Mouse (Mus musculus) ES-E14 (cell line): ENCODE results near the gene Gm49322. TPM values are rescaled to one million over a fixed set of nuclear protein-coding genes. Genes with fewer than 3 reads are reported as not detected.
A peak's percentile ranks its signal among the peaks of the same experiment; 100 is the strongest.

ENCODE experiments used
- DNase-seq: peaks from one replicate; pipeline ENCODE4 v3.0.0-alpha.2; 2013; ENCODE audit warnings: low read depth, low spot score
- H3K27ac ChIP-seq: 2 replicates; pipeline ENCODE4 v1.5.1; 2012; ENCODE audit warnings: low read depth, mild to moderate bottlenecking, low read length, moderate library complexity, mixed read lengths; ENCODE audit not compliant: poor library complexity, insufficient read depth, severe bottlenecking
- H3K36me3 ChIP-seq: 2 replicates; pipeline ENCODE4 v1.6.1; 2012; ENCODE audit warnings: mild to moderate bottlenecking, low read length, moderate library complexity, mixed read lengths; ENCODE audit not compliant: control insufficient read depth, poor library complexity, insufficient read depth, severe bottlenecking
- H3K4me1 ChIP-seq, 2 experiments: fragments of 150-350 bp in 1 of 2; sonication (generic) in 1 of 2; 2 replicates each; pipeline ENCODE4 v1.6.1; 2012; ENCODE audit warnings: low read length in 2 of 2, mild to moderate bottlenecking in 1 of 2, mixed read lengths in 1 of 2; ENCODE audit not compliant: control insufficient read depth in 2 of 2, insufficient read depth in 2 of 2, poor library complexity in 1 of 2
- H3K4me3 ChIP-seq, 2 experiments: fragments of 150-350 bp in 1 of 2; sonication (generic) in 1 of 2; 2 replicates each; pipeline ENCODE4 v1.5.1; 2012; ENCODE audit warnings: low read length in 2 of 2, low read depth in 1 of 2, mild to moderate bottlenecking in 1 of 2, mixed read lengths in 1 of 2; ENCODE audit not compliant: insufficient read depth in 1 of 2, poor library complexity in 1 of 2, severe bottlenecking in 1 of 2
- H3K9ac ChIP-seq: 2 replicates; pipeline ENCODE4 v1.6.1; 2012; ENCODE audit warnings: low read depth, mild to moderate bottlenecking, low read length, mixed read lengths; ENCODE audit not compliant: poor library complexity, insufficient read depth, severe bottlenecking
- H3K9me3 ChIP-seq: fragments of 150-350 bp; sonication (generic); 2 replicates; pipeline ENCODE4 v1.6.1; 2012; ENCODE audit warnings: low read depth, mild to moderate bottlenecking, low read length; ENCODE audit not compliant: control insufficient read depth, insufficient read depth
- CHD2 ChIP-seq: IDR thresholded peaks from 2 replicates; pipeline ENCODE4 v1.6.1; 2014; ENCODE audit warnings: mild to moderate bottlenecking, low read depth, low read length, inconsistent platforms
- HCFC1 ChIP-seq: IDR thresholded peaks from 2 replicates; pipeline ENCODE4 v1.6.1; 2012; ENCODE audit warnings: low read length, inconsistent platforms, borderline replicate concordance; ENCODE audit not compliant: insufficient read depth
- MAFK ChIP-seq: IDR thresholded peaks from 2 replicates; pipeline ENCODE4 v1.6.1; 2014; ENCODE audit warnings: mild to moderate bottlenecking, low read depth, low read length, inconsistent platforms; ENCODE audit not compliant: insufficient read depth
- ZC3H11A ChIP-seq: IDR thresholded peaks from 2 replicates; pipeline ENCODE4 v1.6.1; 2012; ENCODE audit warnings: low read depth, mild to moderate bottlenecking, inconsistent platforms, low read length, borderline replicate concordance
- ZNF384 ChIP-seq: IDR thresholded peaks from 2 replicates; pipeline ENCODE4 v1.6.1; 2012; ENCODE audit warnings: low read depth, low read length, inconsistent platforms
- in situ Hi-C, 2 experiments: fragments of 600-800 bp; cut with MboI; formaldehyde crosslinking; loops; one replicate each; pipeline ENCODE4 v1.15.1; 2025; ENCODE audit warnings: low sequenced_read_pairs in 2 of 2, inconsistent platforms in 1 of 2; ENCODE audit not compliant: unreplicated experiment in 2 of 2
- total RNA-seq: library from RNA; depleted of rRNA; stranded (reverse); fragments of 300-350 nt; gene quantifications from 2 replicates; pipeline ENCODE4 v1.2.3, GENCODE M21; 2012

Gm49322 gene
- total RNA-seq, 1 experiment: 8.4 TPM

DNA sequence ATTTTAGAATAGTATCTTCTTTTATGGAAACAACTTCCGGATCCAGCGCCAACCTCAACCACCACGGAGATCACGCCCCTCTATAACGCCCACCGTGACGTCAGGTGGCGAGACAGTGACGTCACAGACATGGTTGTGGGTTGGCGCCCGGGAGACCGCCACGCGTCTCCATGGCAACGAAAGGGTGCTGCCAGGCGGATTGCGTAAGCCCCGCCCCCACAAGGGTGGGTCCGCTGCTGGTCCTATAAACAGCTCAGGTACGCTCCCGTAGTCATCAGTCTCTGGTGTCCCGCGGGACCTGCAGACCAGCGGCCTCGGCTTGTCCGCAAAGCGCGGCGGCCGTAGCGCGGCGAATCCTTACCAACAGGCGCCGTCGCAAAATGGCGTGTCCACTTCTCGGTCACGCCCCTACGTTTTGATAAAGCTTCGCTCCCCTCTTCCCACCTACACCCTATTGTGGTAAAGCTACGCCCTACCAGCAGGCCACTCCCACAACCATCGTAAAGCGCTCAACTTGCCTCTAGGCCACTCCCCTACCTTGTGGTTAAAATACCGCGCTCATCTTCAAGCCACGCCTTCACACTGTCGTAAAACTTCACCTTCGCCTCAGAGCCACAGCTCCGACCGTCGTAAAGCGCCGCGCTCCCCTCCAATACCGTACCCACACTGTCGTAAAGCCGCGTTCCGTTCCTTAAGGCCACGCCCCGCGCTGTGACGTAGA is 16.3 kb downstream of the Gm49322 start:
- peak overlapping the region; percentile 67 for H3K9ac ChIP-seq
- H3K9me3 ChIP-seq: no peaks in the 10 kb centered on the region
- TF ChIP-seq MAFK (no peak), HCFC1 (peak; percentile 51; the same call in 1 of the 2 replicates)
- peak overlapping the region; percentile 65 to 67 for H3K4me3 ChIP-seq
- in situ Hi-C loops: no loop called here
- H3K36me3 ChIP-seq: peaks cover 15% of the 10 kb centered on the region; the same call in 1 of the 2 replicates
- peak; percentile 100 for DNase-seq
- peaks cover 2 to 16% of the 10 kb centered on the region in 2 experiments; a peak in 2 of 4 replicates for H3K4me1 ChIP-seq
- H3K27ac ChIP-seq: peak overlapping the region; percentile 91

DNA sequence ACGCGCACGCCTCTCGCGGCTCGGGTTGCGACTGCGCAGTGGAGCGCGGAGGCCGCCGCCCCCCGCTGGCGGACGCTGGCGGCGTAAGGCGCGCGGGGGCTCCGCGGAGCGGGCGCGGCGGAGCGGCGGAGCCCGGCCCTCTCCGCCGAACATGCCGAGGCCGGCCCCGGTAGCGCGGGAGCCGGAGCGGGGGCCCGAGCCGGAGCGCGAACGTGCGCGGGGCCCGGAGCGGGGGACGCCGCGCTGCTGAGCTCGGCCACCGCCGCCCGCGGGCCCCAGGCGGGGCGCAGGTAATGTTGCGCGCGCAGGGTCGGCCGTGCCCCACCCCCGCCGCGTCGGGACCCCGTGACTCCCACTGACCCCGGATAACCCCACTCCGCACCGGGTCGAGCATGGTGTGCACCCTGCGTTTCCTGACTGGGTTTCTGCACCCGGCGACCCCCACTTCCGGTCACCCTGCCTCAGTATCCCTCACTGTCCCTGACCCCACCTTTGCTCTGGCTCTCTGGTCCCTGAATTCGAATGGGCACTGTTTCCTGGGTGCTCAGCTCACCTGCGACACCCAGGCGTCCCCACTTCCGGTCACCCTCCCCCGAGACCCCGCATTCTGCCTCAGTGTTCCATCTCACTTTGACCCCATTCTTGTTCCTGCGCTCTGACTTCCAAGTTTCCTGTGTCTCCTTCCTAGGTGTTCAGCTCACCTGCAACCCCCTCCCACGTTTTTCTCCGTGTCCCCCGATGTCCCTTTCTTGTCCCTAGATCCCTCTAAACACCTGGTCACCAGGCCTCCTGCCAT is 17.0 kb downstream of the Gm49322 start, which contains the start of gene Csnk1g2:
Gene Csnk1g2, plus strand, starts transcription at position 178 of the 796 bp plus-strand sequence.
- Histone ChIP-seq H3K9ac (peak within 1 kb of the TSS; percentile 86), H3K36me3 (peaks cover 15% of the 10 kb centered on the region; the same call in 1 of the 2 replicates), H3K4me3 (peak within 1 kb of the TSS; percentile 83 to 86), H3K4me1 (peaks cover 2 to 16% of the 10 kb centered on the region in 2 experiments; a peak in 2 of 4 replicates), H3K27ac (peak within 1 kb of the TSS; percentile 91), H3K9me3 (no peaks in the 10 kb centered on the region)
- TF ChIP-seq HCFC1: peak; percentile 18; the same call in 1 of the 2 replicates
- TF ChIP-seq ZC3H11A: no peak
- TF ChIP-seq CHD2: no peak
- in situ Hi-C loops: no loop called here
- no peak for DNase-seq

DNA sequence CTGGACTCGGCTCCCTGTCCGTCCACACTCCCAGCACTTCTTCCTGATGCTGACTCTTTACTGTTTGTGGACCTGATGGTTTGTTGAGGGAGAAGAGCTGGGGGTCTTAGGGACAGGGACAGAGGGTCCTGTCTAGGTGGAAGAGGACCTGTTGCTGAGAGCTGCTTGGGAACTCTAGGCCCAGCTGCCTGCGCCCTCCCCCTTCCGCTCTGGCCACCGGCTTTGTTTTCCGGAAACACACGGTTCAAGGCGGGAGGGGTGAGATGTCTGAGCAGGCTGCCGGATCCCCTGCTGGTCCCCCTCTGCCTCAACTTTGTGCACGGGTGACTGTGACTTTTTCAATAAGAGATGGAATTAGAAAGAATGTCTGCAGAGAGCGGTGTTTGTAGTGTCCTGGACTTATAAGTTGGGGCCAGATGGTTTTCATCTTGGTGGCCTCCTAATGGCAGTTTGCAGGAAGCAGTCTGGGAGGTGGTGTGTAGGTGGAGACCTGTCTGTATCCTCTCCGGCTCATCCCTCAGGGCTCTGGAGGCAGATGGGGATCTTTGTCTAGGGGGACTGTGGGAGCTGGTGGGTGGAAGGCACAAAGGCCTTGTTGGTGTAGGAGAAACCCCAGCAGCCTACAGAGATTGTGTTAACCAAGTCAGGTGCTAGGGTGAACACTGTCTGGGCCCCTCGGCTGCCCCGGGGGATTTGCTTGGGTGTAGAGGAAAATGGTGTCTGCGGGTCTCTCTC is 17.8 kb downstream of the Gm49322 start:
- no peak for TF ChIP-seq CHD2
- no peak for TF ChIP-seq MAFK
- TF ChIP-seq ZNF384: no peak
- no peak for TF ChIP-seq ZC3H11A
- TF ChIP-seq HCFC1: no peak
- H3K9ac ChIP-seq: peak overlapping the region; percentile 86
- in situ Hi-C loops: no loop called here
- H3K27ac ChIP-seq: peak overlapping the region; percentile 84
- H3K4me3 ChIP-seq: peak overlapping the region; percentile 83 to 86
- H3K36me3 ChIP-seq: peaks cover 15% of the 10 kb centered on the region; the same call in 1 of the 2 replicates
- no peaks in the 10 kb centered on the region for H3K9me3 ChIP-seq
- peaks cover 2 to 16% of the 10 kb centered on the region in 2 experiments; a peak in 2 of 4 replicates for H3K4me1 ChIP-seq
- no peak for DNase-seq

DNA sequence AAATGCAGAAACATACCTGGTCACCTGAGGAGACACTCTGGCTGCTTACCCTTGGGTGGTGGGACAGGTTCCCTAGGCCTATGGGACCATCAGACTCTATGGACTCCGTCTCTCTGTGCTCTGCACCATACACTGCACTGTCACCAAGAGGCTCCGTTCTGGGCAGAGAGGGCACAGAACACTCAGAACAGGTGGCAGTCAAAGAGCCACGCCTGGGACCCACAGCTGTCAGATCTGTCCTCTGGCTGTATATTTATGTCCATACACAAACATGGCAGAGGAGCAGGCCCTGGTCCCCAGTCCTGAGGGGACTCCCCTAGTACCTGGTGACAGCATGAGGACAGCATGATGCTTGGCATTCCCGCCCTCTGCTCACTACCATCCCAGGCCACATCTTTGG is 19.9 kb downstream of the Gm49322 start:
- H3K4me1 ChIP-seq: peaks cover 0 to 10% of the 10 kb centered on the region in 2 experiments; a peak in 2 of 4 replicates
- no peaks in the 10 kb centered on the region for H3K9me3 ChIP-seq
- H3K27ac ChIP-seq: no peak overlapping the region
- peaks cover 29% of the 10 kb centered on the region; the same call in 1 of the 2 replicates for H3K36me3 ChIP-seq
- no peak for TF ChIP-seq CHD2
- TF ChIP-seq ZNF384: no peak
- no peak for TF ChIP-seq ZC3H11A
- TF ChIP-seq MAFK: no peak
- no peak for TF ChIP-seq HCFC1
- DNase-seq: no peak
- in situ Hi-C loops: no loop called here
- no peak overlapping the region for H3K4me3 ChIP-seq
- H3K9ac ChIP-seq: no peak overlapping the region
